Mouse (Mus musculus) midbrain, embryonic 10.5 days (tissue): ENCODE results near the gene Rnf186. TPM values are rescaled to one million over a fixed set of nuclear protein-coding genes. Genes with fewer than 3 reads are reported as not detected.
A peak's percentile ranks its signal among the peaks of the same experiment; 100 is the strongest.
"Not testable (repeated sequence)": the region's sequence is repeated elsewhere in the genome, so short reads cannot be mapped to it uniquely, and the experiment has no call there.

Source experiments
- DNase-seq: peaks from one replicate; pipeline ENCODE4 v3.0.0-alpha.2; 2017; ENCODE audit warnings: low spot score
- H3K27ac ChIP-seq: fragments of 300-500 bp; sonication (generic); replicated peaks from 2 replicates; pipeline ENCODE4 v1.5.1; 2016; ENCODE audit warnings: mild to moderate bottlenecking
- H3K27me3 ChIP-seq: fragments of 300-500 bp; sonication (generic); 2 replicates; pipeline ENCODE4 v1.6.1; 2016; ENCODE audit warnings: low read depth, mild to moderate bottlenecking; ENCODE audit not compliant: poor library complexity, severe bottlenecking
- H3K36me3 ChIP-seq: fragments of 300-500 bp; sonication (generic); 2 replicates; pipeline ENCODE4 v1.6.1; 2016; ENCODE audit warnings: mild to moderate bottlenecking, moderate library complexity
- H3K4me1 ChIP-seq: fragments of 300-500 bp; sonication (generic); 2 replicates; pipeline ENCODE4 v1.6.1; 2016
- H3K4me3 ChIP-seq: fragments of 300-500 bp; sonication (generic); 2 replicates; pipeline ENCODE4 v1.5.1; 2016; ENCODE audit warnings: mild to moderate bottlenecking, moderate library complexity
- H3K9me3 ChIP-seq: fragments of 300-500 bp; sonication (generic); replicated peaks from 2 replicates; pipeline ENCODE4 v1.6.1; 2016; ENCODE audit warnings: mild to moderate bottlenecking
- WGBS: fragments of 180-500 bp; shearing (Covaris S2); methylation state at CpG from one replicate; pipeline ENCODE4 v1.1.7; 2016; 5-methylcytosine and 5-hydroxymethylcytosine counted together
- polyA plus RNA-seq: library from polyadenylated mRNA; unstranded; fragments of >200 nt; fragmentation: Nextera tagmentation; extraction: Ambion mirVana; gene quantifications from 2 replicates; pipeline ENCODE4 v1.2.1, GENCODE M21; 2016

Rnf186 gene
- polyA plus RNA-seq, 1 experiment from 2014 or later: not detected

- WGBS: 49% methylated on average over 3 of the region's 3 CpGs
- H3K4me1 ChIP-seq: peaks cover 28% of the 10 kb centered on the region
- H3K4me3 ChIP-seq: peak overlapping the region; percentile 76
- H3K27me3 ChIP-seq: peaks cover 13% of the 10 kb centered on the region; the same call in 1 of the 2 replicates
- no peak for DNase-seq
- H3K9me3 ChIP-seq: no peaks in the 10 kb centered on the region
- H3K27ac ChIP-seq: peak overlapping the region; percentile 89
- no peaks in the 10 kb centered on the region for H3K36me3 ChIP-seq
Measured at GRCm38 (mm10) chr4:138973719-138974115, 6.8 kb downstream of the Rnf186 start.

DNA sequence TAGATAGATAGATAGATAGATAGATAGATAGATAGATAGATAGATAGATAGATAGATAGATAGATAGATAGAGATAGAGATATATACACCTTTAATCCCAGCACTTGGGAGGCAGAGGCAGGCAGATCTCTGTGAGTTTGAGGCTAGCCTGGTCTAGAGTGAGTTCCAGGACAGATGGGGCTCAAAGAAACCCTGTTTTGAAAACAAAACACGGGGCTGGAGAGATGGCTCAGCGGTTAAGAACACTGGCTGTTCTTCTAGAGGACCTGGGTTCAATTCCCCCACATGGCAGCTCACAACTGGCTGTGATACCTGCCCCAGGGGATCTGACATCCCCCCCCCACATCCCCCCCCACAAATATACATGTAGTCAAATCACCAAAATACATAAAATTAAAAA is 7.6 kb downstream of the Rnf186 start:
- DNase-seq, H3K27ac ChIP-seq, H3K36me3 ChIP-seq, H3K4me3 ChIP-seq, H3K9me3 ChIP-seq: not testable (repeated sequence)
- Histone ChIP-seq H3K4me1 (peaks cover 28% of the 10 kb centered on the region), H3K27me3 (peaks cover 13% of the 10 kb centered on the region; the same call in 1 of the 2 replicates)
- 85% methylated on average over 2 of the region's 2 CpGs for WGBS

GRCm38 (mm10) chr4:138975194-138975593 is 8.3 kb downstream of the Rnf186 start:
- H3K4me1 ChIP-seq: peaks cover 28% of the 10 kb centered on the region
- no peak overlapping the region for H3K4me3 ChIP-seq
- H3K27me3 ChIP-seq: peaks cover 13% of the 10 kb centered on the region; the same call in 1 of the 2 replicates
- no peak overlapping the region for H3K27ac ChIP-seq
- no peak for DNase-seq
- no peaks in the 10 kb centered on the region for H3K36me3 ChIP-seq
- no peaks in the 10 kb centered on the region for H3K9me3 ChIP-seq
- 72% methylated on average over 3 of the region's 3 CpGs for WGBS

- Histone ChIP-seq H3K27me3 (peaks cover 13% of the 10 kb centered on the region; the same call in 1 of the 2 replicates), H3K36me3 (no peaks in the 10 kb centered on the region), H3K27ac (no peak overlapping the region), H3K4me1 (peaks cover 33% of the 10 kb centered on the region), H3K4me3 (no peak overlapping the region), H3K9me3 (no peaks in the 10 kb centered on the region)
- WGBS: 84% methylated on average over 6 of the region's 6 CpGs
- no peak for DNase-seq
Measured at GRCm38 (mm10) chr4:138976046-138976445, 9.1 kb downstream of the Rnf186 start.

GRCm38 (mm10) chr4:138980021-138980420 is 13.1 kb downstream of the Rnf186 start:
- Histone ChIP-seq H3K27me3 (no peaks in the 10 kb centered on the region), H3K9me3 (no peaks in the 10 kb centered on the region), H3K27ac (no peak overlapping the region), H3K4me1 (peaks cover 10% of the 10 kb centered on the region), H3K36me3 (no peaks in the 10 kb centered on the region), H3K4me3 (no peak overlapping the region)
- no peak for DNase-seq
- 91% methylated on average over 8 of the region's 8 CpGs for WGBS

DNA sequence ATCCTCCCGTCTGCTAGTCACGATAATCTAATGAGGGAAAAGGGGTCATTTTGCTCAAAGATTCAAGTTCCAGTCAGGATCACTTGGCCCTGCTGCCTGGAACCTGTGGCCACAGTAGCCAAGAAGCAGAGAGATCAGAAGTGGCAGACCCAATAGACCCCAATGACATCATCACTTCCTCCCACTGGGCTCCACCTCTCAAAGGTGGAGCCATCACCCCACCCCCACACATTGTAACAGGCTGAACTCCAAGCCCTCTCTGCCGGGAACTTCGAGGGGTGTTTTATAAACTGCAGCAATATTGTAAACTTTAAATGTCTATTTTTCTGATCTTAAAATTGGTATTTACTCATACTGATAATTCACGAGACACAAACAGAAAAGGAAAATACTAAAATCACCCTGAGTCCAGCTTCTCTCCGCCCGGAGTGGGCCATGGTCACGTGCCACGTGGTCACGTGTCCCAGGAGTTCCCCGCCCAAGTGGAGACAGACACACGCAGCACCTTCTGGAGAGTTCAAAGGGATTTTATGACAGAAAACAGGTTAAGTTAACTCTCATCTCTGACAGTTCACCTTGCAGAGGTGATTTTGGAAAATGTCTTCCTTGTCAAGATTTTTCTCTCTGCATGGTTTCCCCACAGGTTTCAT is 14.0 kb downstream of the Rnf186 start:
- H3K4me1 ChIP-seq: peaks cover 12% of the 10 kb centered on the region
- no peaks in the 10 kb centered on the region for H3K27me3 ChIP-seq
- 0 out of 2 replicates have a peak overlapping the region, but pooled peaks have one; percentile 9 for H3K4me3 ChIP-seq
- H3K36me3 ChIP-seq: no peaks in the 10 kb centered on the region
- H3K27ac ChIP-seq: no peak overlapping the region
- H3K9me3 ChIP-seq: no peaks in the 10 kb centered on the region
- peak; percentile 19 for DNase-seq
- 29% methylated on average over 12 of the region's 12 CpGs for WGBS

DNA sequence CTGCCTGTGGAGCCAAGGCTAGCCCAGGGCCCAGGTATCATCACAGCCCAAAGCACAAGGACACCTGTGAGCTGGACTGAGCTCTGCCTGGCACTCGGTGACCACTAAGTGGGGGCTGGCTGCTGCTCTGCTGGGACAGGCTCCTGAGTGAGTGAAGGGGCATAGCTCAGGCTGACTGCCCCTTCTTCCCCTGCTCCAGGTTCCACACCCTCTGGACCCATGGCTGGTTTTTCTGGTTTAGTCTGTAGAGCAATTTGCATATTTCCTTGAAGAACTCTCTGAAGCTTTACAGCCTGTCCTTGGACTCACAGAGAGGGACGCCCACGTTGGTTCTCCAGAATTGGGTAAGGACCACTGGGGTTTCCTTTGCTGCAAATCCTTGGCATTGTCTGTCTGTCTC is 16.5 kb downstream of the Rnf186 start:
- Histone ChIP-seq H3K27me3 (no peaks in the 10 kb centered on the region), H3K9me3 (no peaks in the 10 kb centered on the region), H3K36me3 (no peaks in the 10 kb centered on the region), H3K4me1 (peaks cover 13% of the 10 kb centered on the region), H3K27ac (no peak overlapping the region), H3K4me3 (no peak overlapping the region)
- DNase-seq: no peak
- WGBS: 70% methylated on average over 3 of the region's 3 CpGs

GRCm38 (mm10) chr4:138984744-138985143 is 17.8 kb downstream of the Rnf186 start:
- Histone ChIP-seq H3K9me3 (no peaks in the 10 kb centered on the region), H3K36me3 (no peaks in the 10 kb centered on the region), H3K4me3 (no peak overlapping the region), H3K27ac (no peak overlapping the region), H3K4me1 (peaks cover 13% of the 10 kb centered on the region), H3K27me3 (no peaks in the 10 kb centered on the region)
- no peak for DNase-seq
- WGBS: 80% methylated on average over 7 of the region's 7 CpGs

- H3K27ac ChIP-seq: no peak overlapping the region
- H3K4me1 ChIP-seq: peaks cover 7% of the 10 kb centered on the region; the same call in 1 of the 2 replicates
- H3K36me3 ChIP-seq: no peaks in the 10 kb centered on the region
- 38% methylated on average over 5 of the region's 5 CpGs for WGBS
- no peaks in the 10 kb centered on the region for H3K9me3 ChIP-seq
- H3K27me3 ChIP-seq: no peaks in the 10 kb centered on the region
- no peak overlapping the region for H3K4me3 ChIP-seq
- DNase-seq: no peak
Measured at GRCm38 (mm10) chr4:138986280-138986679, 19.4 kb downstream of the Rnf186 start.

DNA sequence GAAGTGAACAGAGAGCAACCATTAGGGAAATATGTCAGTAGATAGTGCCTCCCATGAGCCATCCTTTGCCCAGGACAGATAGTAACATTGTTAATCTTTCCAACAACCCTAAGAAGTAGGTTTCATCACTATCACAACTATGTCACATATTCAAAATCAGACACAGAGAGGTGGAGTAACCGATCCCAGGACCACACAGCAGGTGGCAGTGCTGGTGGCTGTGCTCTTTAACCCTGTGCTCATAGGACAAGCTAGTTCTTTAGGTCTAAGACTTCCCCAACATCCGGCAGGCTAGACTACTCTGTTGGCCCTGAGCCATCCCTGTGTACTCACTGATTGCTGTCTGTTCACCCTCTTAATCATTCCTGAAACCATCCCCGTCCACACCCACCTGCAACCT is 27.5 kb downstream of the Rnf186 start:
- no peaks in the 10 kb centered on the region for H3K36me3 ChIP-seq
- H3K4me1 ChIP-seq: no peaks in the 10 kb centered on the region
- no peaks in the 10 kb centered on the region for H3K9me3 ChIP-seq
- no peak overlapping the region for H3K4me3 ChIP-seq
- 82% methylated on average over 3 of the region's 3 CpGs for WGBS
- no peaks in the 10 kb centered on the region for H3K27me3 ChIP-seq
- H3K27ac ChIP-seq: no peak overlapping the region
- DNase-seq: no peak

GRCm38 (mm10) chr4:138996410-138996809 is 29.5 kb downstream of the Rnf186 start:
- Histone ChIP-seq H3K9me3 (no peaks in the 10 kb centered on the region), H3K4me1 (no peaks in the 10 kb centered on the region; the same call in 1 of the 2 replicates), H3K27me3 (no peaks in the 10 kb centered on the region), H3K4me3 (no peak overlapping the region), H3K27ac (no peak overlapping the region), H3K36me3 (no peaks in the 10 kb centered on the region)
- 80% methylated on average over 5 of the region's 5 CpGs for WGBS
- no peak for DNase-seq

DNA sequence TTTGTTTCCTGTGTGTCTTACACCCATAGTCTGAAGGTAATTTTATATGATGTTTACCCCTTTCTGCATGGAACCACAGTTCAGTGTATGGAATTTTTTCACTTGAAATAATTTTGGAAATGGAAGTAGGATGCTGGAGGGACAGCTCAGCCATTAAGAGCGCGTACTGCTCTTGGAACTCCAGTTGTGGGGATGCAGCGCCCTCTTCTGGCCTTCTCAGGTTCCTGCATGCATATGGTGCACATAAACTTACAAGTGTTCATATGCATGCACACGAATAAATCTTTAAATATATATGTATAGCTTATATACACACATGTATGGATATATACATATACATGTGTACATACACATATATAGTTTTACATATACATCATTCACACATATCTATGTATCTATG is 30.2 kb downstream of the Rnf186 start:
- Histone ChIP-seq H3K4me1 (no peaks in the 10 kb centered on the region; the same call in 1 of the 2 replicates), H3K36me3 (no peaks in the 10 kb centered on the region), H3K9me3 (no peaks in the 10 kb centered on the region), H3K27me3 (no peaks in the 10 kb centered on the region), H3K27ac (no peak overlapping the region), H3K4me3 (no peak overlapping the region)
- DNase-seq: no peak
- WGBS: 82% methylated on average over 4 of the region's 4 CpGs

DNA sequence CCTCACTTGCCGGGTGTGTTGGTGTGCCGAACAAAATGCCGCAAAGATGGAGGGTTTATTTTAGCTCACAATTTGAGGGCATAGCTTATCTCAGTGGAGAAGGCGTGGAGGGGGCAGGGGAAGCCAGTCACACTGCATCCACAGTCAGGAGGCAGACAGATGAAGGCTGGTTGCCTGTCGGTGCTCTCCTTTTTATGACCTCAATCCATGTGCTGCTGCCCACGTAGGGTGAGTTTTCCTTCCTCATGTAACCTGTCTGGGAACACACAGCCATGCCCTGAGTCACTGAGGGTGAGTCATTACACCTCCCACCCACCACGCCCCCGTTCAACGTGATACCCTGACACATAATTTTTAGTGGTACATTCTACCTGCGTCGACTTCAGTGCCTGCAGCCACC is 31.7 kb downstream of the Rnf186 start:
- WGBS: 91% methylated on average over 11 of the region's 11 CpGs
- H3K4me1 ChIP-seq: no peaks in the 10 kb centered on the region; the same call in 1 of the 2 replicates
- no peak overlapping the region for H3K4me3 ChIP-seq
- H3K9me3 ChIP-seq: no peaks in the 10 kb centered on the region
- H3K36me3 ChIP-seq: no peaks in the 10 kb centered on the region
- no peak overlapping the region for H3K27ac ChIP-seq
- no peaks in the 10 kb centered on the region for H3K27me3 ChIP-seq
- no peak for DNase-seq
